Mouse (Mus musculus) lung, adult 18-20 months (tissue): ENCODE results near the gene Ugt1a10.
"Not testable (repeated sequence)": the region's sequence is repeated elsewhere in the genome, so short reads cannot be mapped to it uniquely, and the experiment has no call there.

Experiments
- DNase-seq, 2 experiments: peaks; one replicate each; pipeline ENCODE4 v3.0.0; 2022; ENCODE audit warnings: mixed read lengths in 2 of 2

The Ugt1a10 gene

GRCm38 (mm10) chr1:88055088-88055487 is at the start of gene Ugt1a10:
Ugt1a10 (plus strand) TSS chr1:88055388.
- DNase-seq: no peak

DNA sequence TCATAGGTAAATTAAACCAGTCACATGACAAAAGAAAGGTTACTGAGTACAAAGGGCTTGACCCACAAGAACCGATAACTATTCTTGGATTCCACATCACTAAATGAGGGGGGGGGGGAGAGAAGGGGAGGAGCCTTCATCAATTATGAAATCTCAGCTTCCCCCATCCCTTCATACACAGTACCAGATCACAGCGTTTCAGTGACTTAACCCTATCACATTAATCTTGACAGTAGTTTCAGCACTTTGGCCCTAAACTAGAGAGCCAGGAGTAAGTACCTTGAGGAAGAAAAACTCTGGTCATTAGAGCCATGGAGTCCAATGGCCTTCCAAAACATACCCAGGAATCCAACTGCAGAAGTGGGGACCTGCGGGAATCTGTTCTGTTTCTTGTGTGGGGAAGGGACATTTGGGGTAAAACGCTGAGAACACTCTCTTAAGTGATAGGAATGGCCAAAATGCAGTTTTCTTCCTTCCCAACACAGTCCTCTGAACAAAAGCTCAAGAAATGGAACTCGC is 47.4 kb upstream of the Ugt1a10 start:
- no peak for DNase-seq

GRCm38 (mm10) chr1:88008211-88008697 is 46.9 kb upstream of the Ugt1a10 start, which contains the start of gene Usp40:
Usp40 (minus strand) TSS chr1:88008551.
- DNase-seq: peak; percentile 68 to 71

DNA sequence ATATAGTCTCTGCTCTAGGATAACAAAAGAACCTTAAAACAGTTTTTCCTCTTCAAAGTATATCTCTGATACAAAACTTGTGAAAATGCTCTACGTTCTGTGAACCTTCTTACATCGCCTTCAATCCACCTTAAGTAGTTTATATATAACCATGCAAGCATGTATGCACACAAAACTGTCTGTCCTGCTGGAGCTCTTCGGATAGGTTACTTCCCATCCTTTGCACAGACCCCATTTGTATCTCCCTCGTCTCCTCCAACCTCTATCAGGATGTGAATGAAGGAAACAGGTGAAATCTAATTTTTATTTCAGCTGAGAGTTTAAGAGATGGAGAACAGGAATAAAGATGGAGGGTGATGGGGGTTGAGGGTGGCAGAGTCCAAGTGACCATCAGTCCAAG is 46.5 kb upstream of the Ugt1a10 start:
- no peak for DNase-seq

DNA sequence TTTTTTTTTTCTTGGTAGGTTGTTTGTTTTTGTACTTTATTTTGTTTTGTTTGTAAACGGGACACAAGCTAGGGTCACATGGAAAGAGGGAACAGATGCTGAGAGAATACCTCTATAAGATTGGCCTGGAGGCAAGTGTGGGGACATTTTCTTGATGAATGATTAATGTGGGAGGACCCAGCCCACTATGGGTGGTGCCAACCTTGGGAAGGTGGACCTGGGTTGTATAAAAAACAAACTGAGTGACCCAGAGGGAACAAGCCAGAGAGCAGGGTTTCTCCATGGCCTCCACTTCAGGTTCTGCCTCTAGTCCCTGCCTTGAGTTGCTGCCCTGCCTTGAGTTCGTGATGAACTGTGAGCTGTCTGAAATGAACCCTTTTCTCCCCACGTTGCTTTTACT is 45.7 kb upstream of the Ugt1a10 start:
- no peak for DNase-seq

- DNase-seq: no peak
Observed at GRCm38 (mm10) chr1:88013726-88014125, 41.5 kb upstream of the Ugt1a10 start.

DNA sequence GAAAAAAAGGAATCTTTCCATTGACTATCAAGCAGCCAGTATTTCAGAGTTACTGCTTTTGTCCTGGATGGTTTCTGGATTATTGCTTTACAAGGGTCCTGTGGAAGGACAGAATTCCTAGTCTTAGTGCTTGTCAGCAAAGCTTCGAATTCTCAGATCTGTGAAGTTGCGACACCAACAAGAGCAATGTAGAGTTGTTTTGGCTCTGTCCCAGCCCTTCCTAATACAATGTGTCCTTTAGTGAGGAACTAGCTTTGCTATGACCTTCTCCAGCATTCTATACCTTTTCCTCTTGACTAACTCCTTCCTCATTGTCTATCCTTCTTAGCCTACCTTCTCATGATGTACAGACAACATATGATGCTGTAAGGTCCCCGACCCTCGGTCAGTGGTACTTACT is 41.0 kb upstream of the Ugt1a10 start:
- DNase-seq: no peak

DNA sequence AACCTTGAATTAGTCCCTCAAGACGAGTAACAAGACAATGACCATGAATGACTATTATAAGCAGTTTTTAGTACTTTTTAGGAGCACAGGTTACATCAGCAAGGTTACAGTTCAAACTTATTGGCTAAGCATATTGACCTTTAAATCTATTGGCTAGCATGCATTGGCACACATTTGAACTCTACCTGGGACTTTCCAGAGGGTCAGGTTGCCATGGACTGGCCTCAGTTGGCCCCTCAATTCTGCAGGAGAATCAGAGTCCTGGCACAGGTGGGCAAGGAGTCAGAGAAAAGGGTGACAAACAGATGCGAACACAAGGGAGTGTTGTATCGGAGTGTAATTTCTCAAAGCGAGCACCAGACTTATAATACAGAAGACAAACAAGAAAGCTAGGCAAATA is 40.5 kb upstream of the Ugt1a10 start:
- no peak for DNase-seq

DNA sequence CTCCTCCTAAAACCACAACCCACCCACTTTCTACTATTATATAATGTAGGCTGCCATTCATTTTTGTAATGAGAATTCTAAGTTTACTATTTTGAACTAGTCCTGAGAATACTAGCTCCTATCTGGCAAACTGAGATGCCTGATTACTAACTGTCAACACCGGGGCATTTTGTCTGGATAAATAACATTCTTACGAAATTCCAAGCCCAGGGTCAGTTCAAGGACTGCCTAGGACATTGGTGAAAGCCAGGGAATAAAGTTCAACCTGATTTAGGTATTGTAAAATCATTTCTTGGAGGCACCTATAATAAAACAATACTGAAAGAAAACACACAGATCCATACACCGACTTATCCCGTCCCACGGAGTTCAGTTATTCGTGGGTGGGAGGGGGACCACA is 39.8 kb upstream of the Ugt1a10 start:
- DNase-seq: no peak

GRCm38 (mm10) chr1:88025244-88025643 is 29.9 kb upstream of the Ugt1a10 start:
- DNase-seq: not testable (repeated sequence)

DNA sequence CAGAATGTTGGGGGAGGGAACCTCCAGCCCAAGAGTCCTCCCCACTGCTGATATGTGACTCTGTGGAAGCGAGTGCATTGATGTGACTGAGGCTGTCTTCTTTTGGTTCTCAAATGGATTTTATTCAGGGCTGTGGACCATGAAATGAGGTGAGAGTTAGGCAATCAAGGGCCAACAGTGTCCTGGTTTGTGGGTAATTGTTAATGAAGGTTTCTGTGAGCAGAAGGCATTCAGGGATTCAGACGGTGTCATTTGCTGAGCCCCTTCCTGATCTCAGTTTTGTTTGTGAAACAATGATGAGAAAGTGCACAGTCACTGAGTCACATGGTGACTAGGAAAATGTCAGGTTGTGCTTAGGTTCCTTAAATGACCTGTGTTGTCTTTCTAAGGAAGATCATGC is 12.1 kb upstream of the Ugt1a10 start:
- not testable (repeated sequence) for DNase-seq

- DNase-seq: not testable (repeated sequence)
Observed at GRCm38 (mm10) chr1:88044832-88045437, 10.3 kb upstream of the Ugt1a10 start.

- DNase-seq: not testable (repeated sequence)
Observed at GRCm38 (mm10) chr1:88047408-88047807, 7.8 kb upstream of the Ugt1a10 start.

- DNase-seq: not testable (repeated sequence)
Observed at GRCm38 (mm10) chr1:88066472-88067102, 11.4 kb downstream of the Ugt1a10 start.

DNA sequence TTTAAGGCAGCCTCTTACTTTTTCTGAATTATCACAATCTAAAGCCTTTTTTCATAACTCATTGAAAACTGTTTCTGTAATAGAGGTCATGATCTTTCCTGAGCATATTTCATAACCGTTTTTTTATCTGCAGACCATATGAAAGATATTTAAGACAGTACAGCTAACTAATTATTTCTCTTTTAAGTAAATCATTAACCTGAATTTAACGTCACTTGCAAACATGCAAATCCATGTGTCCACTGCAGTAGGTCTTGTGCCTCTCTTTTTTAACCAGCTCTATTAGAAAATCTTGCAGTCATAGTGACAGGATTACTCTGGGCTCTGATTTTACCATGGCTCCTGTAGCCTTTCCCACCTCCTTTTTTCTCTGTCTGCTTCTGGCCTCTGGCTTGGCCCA is 15.3 kb downstream of the Ugt1a10 start, which contains the start of gene Ugt1a9:
Gene Ugt1a9 (plus strand): TSS at position 306 of the 400 bp plus-strand sequence.
- no peak for DNase-seq

- no peak for DNase-seq
Observed at GRCm38 (mm10) chr1:88070902-88071301, 15.7 kb downstream of the Ugt1a10 start.

GRCm38 (mm10) chr1:88074471-88074870 is 19.3 kb downstream of the Ugt1a10 start:
- DNase-seq: no peak

GRCm38 (mm10) chr1:88077128-88077527 is 21.9 kb downstream of the Ugt1a10 start:
- peak in 1 of 2 experiments; percentile 7 for DNase-seq

- DNase-seq: no peak
Observed at GRCm38 (mm10) chr1:88081670-88082069, 26.5 kb downstream of the Ugt1a10 start.

DNA sequence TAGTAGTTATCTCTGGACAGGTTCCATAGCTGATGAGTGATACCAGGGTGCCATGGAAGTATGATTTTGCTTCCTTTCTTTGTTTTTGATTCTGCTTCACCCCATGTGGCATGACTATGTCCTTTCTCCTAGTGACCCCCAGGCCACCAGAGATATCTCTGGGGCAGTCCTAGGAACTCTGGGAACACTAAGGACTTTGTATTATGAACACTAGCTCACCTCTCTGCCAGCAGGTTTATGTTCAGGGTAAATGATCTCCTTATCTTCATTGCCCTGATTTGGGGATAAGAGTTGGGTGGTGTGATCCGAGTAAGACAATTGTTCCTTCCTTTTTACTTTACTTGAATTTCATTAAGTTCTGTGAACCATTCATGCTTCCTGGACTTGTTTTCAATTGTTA is 30.9 kb downstream of the Ugt1a10 start:
- no peak for DNase-seq

GRCm38 (mm10) chr1:88087513-88087912 is 32.3 kb downstream of the Ugt1a10 start, which contains the start of gene Ugt1a8:
Ugt1a8 (plus strand) TSS chr1:88087813.
- DNase-seq: no peak

DNA sequence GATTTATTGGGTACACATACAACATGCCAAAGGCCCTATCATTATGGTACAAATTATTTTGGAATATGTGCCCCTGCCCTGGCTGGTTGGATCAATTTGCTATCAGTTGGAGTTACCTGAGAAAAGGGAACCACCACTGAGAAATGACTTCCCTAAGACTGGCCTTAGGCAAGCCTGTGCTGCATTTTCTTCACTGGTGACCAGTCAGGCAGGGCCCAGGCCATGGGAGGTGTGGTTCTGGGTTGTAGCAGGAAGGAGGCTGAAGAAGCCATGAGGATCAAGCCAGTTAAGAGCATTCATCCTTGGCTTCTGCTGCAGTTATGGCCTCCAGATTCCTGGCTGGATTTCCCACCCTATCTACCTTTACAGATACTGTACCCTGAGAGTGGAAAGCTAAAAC is 37.2 kb downstream of the Ugt1a10 start:
- DNase-seq: no peak

- DNase-seq: peak in 1 of 2 experiments; percentile 7
Observed at GRCm38 (mm10) chr1:88094270-88094676, 39.1 kb downstream of the Ugt1a10 start.

DNA sequence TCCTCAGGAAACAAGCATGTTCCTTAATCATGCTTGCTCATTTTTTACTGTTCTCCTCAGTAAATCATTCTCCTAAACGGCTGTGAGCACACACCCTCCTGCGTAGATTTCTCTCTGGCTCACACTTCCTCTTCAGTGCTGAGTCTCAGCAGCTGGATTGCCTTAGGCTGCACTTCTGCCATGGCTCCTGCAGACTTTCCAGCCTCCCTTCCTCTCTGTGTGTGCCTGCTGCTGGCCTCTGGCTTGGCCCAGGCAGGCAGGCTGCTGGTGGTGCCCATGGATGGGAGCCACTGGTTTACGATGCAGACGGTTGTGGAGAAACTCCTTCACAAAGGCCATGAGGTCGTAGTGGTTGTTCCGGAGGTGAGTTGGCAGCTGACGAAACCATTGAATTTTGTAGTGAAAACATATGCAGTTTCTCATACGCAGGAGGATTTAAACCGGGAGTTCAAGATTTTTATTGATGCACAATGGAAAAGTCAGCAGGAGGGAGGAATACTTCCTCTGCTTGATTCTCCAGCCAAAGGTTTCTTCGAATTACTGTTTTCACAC is 39.8 kb downstream of the Ugt1a10 start, which contains the start of gene Ugt1a7c:
Gene Ugt1a7c (plus strand): TSS at position 122 of the 552 bp plus-strand sequence.
- peak; percentile 28 to 36 for DNase-seq
